Mouse (Mus musculus) liver, adult (tissue): ENCODE results near the gene Fcf1.
A peak's percentile ranks its signal among the peaks of the same experiment; 100 is the strongest.

ENCODE experiments used
- GATA4 ChIP-seq: IDR thresholded peaks from 2 replicates; pipeline ENCODE4 v1.6.1; 2014; ENCODE audit warnings: mild to moderate bottlenecking, low read length; ENCODE audit not compliant: insufficient replicate concordance

Gene Fcf1

GRCm38 (mm10) chr12:84948584-84949285, 22.0 kb upstream of the Fcf1 start:
- TF ChIP-seq GATA4: peak; percentile 5; the same call in 1 of the 2 replicates

- TF ChIP-seq GATA4: no peak
Measured at GRCm38 (mm10) chr12:84950763-84951162, 19.9 kb upstream of the Fcf1 start.

- TF ChIP-seq GATA4: no peak
Measured at GRCm38 (mm10) chr12:84951531-84951930, 19.2 kb upstream of the Fcf1 start.

DNA sequence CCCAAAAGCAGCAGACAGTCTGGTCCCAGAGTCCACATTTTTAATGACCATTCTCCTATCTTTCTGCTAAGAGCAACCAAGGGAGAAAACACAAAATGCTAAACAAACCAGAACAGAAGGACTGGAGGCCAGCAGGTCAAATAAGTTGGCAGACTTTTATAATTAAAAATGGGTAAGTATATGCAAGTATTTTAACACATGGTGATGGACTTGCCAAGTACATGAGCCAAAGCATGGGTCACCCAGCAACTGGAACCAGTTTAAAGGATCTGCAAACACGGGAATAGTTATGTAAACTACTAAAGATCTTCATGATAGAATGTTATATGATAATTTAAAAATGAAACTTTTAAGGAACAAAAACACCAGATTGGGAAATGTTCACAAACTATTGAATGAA, 18.3 kb upstream of the Fcf1 start:
- no peak for TF ChIP-seq GATA4

DNA sequence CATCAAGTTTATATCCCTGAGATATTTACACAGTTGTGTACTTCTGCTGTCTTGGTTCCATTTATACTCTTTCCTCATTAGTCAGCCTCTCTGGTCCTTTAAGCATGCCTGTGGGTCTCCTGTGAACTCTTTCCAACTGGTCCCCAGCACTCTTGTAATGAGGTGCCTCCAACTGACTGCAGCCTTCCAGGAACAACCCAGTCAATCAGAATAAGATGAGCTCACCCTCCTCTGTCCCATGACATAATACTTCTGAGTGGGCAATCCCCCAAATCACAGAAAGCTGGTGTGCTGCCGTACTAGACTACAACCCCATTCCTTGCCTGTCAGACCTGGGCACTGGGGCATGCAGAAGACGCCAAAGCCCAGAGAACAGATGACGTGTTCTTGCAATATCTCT, 14.4 kb upstream of the Fcf1 start:
- no peak for TF ChIP-seq GATA4

- TF ChIP-seq GATA4: no peak
Measured at GRCm38 (mm10) chr12:84958794-84959356, 11.8 kb upstream of the Fcf1 start.

DNA sequence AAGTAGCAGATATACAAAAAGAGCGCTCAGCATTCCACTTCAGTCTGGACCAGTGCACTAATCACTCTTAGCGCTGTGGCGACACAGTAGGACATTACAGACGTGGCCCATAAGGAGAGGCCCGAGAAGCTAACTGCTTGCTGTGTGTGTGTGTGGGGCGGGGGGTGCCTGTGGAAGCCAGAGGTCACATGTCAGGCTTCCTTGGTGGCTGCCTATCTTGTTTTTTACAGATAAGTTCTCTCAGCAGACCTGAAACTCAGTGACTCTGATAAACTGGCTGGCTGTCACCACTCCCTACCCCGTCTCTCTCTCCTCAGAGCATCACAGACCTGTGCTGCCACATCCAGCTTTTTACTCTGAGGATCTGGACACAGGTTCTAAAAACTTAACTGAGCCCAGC, 8.1 kb upstream of the Fcf1 start:
- no peak for TF ChIP-seq GATA4

DNA sequence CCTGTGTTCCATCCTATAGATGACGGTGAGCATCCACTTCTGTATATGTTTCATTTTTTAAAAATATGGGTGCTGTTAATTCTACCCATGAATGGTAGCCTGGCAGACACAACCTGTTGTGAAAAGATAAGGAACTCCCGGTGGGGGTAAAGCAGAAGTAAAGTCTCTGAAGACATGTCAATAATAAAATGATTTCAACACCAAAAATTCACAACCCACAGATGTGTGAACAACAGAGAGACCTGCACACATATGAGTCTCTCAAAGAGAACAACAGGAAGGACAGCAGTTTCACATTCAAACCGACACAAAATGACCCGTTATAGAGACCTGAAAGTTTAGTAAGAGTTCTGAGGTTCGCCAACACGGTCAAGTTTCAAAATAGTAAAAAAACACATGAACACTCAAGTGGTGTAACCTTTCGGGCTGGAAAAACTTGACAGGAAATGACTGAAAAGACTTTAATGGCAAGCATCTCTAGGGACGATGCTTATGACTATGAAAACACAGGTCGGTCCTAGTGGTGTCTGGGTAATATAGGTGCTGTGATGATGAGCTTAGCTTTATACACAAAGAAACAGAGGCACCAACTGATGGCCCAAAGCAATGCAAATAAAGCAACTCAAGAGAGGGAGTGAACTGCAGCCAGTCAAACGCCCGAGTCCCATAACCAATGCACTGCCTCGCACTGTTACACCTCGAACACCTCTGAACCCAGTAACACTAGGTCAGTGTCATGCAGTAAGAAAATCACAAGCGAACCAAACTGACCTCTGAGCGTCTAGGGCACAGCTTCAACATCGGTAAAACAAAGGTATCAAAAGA, 1.7 kb upstream of the Fcf1 start:
- no peak for TF ChIP-seq GATA4

DNA sequence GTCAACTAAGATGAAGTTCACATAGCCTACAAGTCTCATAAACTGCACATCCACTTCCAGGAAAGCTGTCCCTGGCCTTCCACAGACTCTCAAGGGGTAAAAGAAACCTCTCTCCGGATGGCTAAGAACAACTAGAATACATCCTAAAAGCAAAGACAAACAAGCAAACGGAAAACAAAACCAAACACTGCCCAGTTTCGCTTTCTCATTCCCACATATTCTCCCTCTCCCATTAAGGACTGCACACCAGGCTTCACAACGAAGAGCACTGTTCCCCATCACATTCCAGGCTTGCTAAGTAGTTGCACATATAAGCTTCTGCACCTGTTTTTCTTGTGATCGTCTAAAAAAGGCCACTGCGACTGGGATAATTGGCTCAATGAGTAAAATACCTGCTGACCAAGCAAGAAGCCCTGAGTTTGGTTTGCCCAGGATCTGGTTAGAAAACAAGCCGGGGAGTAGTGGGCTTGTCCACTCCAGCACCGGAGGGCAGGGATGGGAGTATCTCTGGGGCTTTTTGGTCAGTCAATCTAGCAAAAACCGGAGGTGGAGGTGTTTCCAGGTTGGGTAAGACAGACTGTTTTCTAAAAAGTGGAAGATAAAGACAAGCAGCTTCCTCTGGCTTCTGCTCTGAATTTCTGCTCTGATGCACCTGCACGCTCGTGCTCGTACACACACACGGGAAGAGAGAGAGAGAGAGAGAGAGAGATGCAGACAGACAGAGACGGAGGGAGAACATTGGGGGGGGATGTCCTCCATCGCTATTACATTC, 855 bp upstream of the Fcf1 start:
- no peak for TF ChIP-seq GATA4

GRCm38 (mm10) chr12:84979264-84979862, 8.7 kb downstream of the Fcf1 start:
- no peak for TF ChIP-seq GATA4

DNA sequence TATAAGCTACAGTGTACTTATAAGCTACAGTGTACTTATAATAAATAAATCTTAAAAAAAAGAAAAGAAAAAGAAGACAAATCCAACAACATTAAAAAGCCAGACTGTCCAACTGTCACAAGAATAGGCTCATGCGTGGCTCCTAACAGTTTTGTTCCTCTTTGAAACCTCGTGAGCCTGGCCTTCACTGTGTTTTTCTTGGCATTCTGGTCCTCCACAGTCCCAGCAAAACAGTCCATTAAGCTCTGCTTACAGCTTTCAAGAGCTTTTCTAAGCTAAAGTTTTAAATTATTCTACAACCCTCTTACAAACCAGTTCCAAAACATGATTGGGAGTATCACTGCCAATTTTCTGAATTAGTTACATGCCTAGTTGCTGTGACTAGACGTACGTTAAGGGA, 18.8 kb downstream of the Fcf1 start:
- no peak for TF ChIP-seq GATA4

DNA sequence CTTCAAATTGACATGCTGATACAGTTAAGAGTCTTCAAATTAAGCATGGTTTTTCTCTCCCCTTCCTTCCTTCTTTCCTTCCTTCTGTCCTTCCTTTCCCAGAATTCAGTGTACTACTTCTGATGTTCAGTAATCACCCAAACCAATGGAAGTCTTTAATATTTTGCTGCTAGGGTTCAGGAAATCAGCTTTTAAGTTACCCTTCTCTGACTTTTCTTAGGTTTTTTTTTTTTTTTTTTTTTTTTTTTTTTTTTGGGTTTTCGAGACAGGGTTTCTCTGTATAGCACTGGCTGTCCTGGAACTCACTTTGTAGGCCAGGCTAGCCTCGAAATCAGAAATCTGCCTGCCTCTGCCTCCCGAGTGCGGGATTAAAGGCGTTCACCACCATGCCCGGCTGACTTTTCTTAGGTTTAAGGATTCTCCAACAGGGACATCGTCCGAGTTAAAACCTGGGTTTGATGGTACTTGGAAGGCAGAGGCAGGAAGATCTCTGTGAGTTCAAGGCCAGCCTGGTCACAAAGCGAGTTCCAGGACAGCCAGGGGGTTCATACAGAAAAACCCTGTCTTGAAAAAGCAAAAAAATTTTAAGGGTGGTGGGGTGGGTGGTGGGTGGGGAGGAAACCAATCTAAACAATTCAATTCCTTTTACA, 24.5 kb downstream of the Fcf1 start:
- TF ChIP-seq GATA4: no peak

DNA sequence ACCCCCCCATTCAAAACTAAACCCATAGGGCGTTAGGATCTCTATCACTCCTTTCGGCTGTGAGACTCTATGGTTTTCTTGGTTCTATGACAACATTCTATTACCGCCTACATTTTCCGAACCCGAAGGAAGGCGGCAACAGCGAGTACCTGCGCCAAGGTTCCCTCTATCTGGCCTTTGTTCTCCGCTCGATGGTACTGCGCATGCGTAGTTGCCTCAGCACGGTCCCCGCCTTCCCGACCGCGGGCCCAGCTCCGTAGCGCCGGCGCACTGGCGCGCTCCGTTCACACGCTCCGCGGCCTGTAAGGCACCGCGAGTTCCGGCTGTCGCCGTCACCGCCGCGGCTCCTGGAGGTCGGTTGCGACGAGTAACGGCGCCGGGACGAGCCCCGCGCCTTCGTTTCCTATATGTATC, 25.4 kb downstream of the Fcf1 start, which contains the start of gene Ylpm1:
TSS of gene Ylpm1 (plus strand) at position 239 of the 414 bp plus-strand sequence.
- peak; percentile 50; the same call in 1 of the 2 replicates for TF ChIP-seq GATA4
